Mouse (Mus musculus) retina, embryonic 14.5 days (tissue): ENCODE data around the gene Pfkm.

Source experiments
- DNase-seq: peaks from one replicate; pipeline ENCODE4 v3.0.0-alpha.2; 2015; ENCODE audit warnings: low spot score

Gene Pfkm

DNA sequence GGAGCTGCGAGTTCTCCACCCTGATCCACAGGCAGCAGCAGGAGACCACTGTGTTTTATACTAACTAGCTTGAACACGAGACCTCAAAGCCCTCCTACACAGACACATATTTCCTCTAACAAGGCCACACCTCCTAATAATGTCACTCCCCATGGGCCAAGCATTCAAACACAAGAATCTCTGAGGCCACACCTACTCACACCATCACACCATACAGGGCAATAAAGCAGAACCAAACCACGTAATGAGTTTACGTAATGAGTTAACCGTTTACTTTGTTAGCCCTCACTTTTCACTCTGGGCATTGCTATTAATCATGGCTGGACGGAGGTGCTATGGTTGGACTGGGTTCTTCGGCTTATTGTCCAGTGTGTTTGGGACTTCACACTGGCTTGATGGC, 47.4 kb downstream of the Pfkm start:
- DNase-seq = no peak

DNA sequence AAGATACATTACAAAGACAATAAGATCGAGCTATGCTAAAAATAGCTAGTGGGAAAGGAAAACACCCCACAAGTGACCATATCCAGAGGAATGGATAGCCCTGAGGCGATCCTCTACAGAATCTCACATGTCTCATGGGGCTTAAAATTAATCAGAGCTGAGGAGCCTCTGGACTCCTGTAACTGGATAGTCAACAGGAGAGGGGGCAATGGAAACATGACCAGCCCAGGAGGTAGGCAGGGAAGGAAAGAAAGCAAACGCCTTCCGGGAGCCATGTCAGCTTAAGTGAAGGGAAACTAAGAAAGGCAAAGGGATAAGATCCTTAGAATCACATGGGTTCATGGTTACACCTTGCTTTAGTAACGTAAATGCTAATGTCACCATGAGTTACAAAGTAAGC, 48.4 kb downstream of the Pfkm start:
- no peak for DNase-seq

GRCm38 (mm10) chr15:98142515-98142914, 50.1 kb downstream of the Pfkm start:
- DNase-seq = no peak

GRCm38 (mm10) chr15:98144861-98145507, 52.6 kb downstream of the Pfkm start:
- peak; percentile 32 for DNase-seq

DNA sequence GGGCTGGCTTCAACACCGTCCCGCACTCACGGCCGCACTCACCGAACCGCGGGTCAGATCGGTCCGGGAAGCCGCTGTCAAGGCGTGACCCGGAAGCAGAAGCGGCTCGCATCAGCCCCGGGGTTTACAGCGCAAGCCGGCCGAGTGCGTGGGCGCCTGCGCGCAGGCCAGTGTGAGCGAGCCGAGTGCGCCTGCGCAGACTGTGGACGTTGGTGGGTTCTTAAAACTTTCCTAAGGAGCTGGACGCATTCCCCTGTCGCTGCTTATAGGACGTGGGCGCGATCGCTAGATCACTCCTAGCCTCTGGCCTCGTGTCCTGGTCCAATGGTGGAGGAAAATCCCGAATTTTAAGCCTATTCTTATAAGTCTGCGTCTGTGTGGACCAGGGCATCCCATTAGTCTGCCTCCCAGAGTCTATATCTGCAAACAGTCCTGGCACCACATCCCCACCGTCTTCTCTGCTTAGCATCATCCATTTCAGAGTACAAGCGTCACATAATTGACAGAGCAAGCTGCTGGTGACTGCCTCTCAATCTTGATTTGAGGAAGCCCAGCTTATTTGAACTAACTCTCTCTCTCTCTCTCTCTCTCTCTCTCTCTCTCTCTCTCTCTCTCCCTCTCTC, 53.3 kb downstream of the Pfkm start:
- DNase-seq = peak; percentile 97

DNA sequence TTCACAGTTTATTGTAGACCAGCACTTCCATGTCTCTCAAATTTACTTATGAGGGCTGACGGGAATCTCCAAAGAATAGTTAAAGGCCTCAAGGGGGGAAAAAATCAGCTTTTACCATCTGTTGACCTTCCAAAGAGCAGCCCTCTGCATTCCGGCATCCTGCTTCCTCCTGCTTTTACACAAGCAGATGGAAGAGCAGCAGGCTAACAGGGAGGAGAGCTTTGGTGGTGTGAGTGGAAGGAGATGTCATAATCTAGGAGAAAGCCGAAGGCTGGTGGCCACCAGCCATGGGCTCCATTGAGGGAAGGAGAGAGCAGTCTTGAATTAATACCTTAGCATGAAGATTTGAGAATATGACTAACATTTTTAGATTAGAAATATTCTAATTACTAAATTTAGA, 56.0 kb downstream of the Pfkm start:
- DNase-seq = no peak

GRCm38 (mm10) chr15:98149166-98149602, 56.8 kb downstream of the Pfkm start:
- no peak for DNase-seq

DNA sequence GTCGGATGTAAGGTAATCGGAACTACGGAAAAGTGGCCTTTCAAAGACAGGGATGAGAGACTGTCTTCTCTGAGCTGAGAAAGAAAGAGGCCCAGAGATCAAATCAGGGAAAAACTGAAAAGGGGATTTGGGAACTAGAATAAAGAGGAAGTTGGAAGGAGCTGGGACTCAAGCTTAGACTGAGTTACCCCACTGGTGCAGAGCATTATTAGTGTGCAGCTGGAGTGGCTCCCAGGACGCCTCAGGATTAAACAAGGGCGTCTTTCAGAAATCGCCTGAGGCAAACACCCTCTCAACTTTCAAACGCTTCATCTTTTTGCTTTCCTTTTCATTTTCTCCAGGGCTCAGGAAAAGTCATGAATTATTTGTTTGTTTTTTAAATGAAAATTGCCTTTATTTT, 60.5 kb downstream of the Pfkm start:
- no peak for DNase-seq

DNA sequence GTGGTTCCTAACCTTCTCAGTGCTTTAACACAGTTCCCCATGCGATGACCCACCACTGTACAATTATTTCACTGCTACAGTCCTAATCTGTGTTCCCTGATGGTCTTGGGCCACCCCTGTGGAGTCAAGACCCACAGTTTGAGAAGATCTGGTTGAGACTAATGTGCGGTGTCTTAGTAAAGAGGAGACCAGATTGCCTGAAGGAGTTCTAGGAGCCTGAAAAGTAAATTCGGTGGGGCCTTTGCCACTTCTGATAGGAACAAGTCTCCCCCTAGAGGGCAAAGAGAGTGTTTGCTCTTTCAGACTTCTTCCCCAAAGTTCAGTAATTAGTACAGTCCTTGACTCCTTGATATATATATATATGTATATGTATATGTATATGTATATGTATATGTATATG, 61.2 kb downstream of the Pfkm start:
- peak; percentile 89 for DNase-seq

DNA sequence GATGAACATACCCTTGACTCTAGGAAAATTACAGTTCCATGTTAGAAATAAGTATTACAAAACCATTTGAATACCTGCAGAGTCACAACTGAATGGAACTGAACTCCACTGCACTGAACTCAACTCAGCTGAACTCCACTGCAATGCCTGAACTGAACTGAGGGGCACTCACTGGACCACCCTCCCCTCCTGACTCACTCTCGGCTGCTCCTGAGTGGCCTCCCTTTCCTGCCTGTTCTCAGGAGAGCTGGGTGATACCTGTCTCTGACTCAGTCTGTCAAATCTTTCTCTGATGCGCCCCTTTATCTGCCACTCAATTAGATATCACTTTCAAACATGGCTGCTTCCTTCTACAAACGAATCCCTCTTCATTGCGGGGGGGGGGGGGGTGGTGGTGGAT, 61.8 kb downstream of the Pfkm start:
- DNase-seq = no peak

DNA sequence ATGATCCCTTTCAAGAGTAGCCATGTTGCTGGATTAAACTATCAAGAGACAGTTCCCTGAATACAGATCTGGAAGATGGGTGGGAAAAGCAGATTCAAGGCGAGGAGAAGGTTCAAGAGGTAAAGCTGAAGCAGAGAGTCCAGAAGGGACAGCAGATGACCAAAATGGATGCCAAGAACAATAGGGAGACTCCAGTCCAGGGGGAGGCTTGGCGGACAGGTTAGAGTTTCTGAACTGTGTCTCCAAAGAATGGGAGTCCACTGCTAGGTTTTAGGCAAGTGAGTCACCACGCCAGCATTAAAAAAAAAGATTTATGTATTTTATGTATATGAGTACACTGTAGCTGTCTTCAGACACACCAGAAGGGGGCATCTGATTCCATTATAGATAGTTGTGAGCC, 62.2 kb downstream of the Pfkm start:
- no peak for DNase-seq

GRCm38 (mm10) chr15:98155272-98155671, 62.9 kb downstream of the Pfkm start:
- no peak for DNase-seq

GRCm38 (mm10) chr15:98155944-98156343, 63.6 kb downstream of the Pfkm start:
- DNase-seq = no peak

DNA sequence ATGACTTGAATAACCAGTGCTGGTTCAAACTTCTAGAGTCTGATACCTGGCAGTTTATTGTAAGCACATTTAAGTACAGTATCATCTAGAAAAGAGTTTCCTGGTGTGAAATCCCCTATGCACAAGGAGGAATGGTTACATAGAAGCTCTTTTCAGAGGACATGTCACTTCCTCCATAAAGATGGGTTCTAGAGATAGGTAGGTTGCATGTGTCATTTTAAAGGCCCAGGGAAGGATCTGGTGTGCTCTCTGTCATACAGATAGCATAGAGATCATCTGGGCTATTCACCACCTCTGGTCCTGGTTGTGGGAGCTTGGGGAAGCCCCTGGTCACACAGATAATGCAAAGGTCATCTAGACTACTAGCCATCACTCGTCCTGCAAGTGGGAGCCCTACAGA, 64.9 kb downstream of the Pfkm start:
- no peak for DNase-seq

- DNase-seq = no peak
These were observed 68.8 kb downstream of the Pfkm start for GRCm38 (mm10) chr15:98161026-98161805.

DNA sequence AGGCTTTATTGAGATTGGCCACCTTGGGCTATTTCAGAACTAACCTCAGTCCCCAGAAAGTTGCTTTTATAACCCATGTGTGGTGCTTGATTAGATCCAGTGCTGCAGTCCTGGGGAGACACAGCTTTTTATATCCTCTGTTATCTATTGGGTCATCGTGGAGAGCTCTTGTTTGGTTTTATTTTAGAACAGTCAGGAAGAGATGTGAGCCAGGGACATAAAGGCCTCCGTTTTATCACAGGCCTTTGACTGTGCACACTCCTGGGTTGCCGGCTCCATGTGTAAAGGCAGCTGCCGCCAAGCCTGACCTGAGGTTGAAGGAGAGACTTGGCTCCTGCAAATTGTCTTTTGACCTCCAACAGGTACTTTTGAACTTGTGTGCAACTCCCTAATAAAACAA, 70.2 kb downstream of the Pfkm start:
- no peak for DNase-seq

DNA sequence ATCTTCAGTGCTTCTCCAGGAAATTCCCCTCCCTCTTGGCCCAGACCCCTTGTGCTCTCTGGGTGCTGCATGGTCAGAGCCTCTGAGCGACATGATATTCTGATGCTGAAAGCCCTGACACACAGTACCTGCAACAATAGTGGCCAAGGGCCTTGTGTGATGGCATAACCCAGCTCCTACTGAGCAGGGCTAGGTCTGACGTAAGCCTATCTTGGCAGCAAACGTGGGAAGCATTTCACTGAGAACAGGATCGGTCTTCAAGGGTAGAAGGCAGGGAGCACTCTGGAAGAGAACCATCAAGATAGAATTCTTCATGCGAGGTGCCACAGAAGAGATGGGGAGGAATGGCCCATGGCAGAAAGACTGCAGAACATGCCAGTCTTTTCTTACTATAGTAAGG, 73.1 kb downstream of the Pfkm start, which contains the start of gene Asb8:
Gene Asb8, minus strand, starts transcription at position 101 of the 400 bp plus-strand sequence.
- DNase-seq = no peak

DNA sequence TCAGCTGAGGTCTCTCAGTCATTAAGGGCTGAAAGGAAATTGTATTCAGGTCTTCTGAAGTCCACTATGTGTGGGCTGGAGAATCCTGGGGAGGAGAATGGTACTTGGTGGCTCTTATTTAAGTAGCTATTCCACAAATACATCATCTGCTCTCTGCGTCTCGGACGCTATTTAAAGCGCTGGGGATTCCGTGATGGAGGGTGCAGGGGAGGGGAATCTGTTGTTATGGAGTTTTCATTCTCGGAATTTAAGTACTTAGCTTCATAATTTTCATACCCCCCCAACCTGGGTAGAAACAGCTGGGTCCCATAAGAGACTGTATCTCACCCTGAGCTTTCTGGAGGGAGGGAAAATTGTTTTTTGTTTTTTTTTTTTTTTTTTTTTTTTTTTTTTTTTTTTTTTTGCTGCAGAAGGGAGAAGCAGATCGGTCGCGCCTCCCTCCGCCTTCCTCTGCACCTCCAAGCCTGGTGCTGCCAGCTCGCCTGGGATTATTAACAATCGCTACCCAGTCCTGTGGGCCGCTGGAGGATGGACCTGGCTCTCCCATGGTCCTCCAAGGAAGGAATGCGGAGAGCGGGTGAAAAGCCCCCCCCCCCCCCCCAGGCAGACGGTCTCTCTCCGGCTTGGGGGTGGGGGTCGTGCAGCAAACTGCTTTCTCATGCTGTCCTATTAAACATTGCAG, 74.7 kb downstream of the Pfkm start, which contains the start of gene Ccdc184:
Gene Ccdc184, plus strand, starts transcription at position 196 of the 682 bp plus-strand sequence.
- DNase-seq = no peak

DNA sequence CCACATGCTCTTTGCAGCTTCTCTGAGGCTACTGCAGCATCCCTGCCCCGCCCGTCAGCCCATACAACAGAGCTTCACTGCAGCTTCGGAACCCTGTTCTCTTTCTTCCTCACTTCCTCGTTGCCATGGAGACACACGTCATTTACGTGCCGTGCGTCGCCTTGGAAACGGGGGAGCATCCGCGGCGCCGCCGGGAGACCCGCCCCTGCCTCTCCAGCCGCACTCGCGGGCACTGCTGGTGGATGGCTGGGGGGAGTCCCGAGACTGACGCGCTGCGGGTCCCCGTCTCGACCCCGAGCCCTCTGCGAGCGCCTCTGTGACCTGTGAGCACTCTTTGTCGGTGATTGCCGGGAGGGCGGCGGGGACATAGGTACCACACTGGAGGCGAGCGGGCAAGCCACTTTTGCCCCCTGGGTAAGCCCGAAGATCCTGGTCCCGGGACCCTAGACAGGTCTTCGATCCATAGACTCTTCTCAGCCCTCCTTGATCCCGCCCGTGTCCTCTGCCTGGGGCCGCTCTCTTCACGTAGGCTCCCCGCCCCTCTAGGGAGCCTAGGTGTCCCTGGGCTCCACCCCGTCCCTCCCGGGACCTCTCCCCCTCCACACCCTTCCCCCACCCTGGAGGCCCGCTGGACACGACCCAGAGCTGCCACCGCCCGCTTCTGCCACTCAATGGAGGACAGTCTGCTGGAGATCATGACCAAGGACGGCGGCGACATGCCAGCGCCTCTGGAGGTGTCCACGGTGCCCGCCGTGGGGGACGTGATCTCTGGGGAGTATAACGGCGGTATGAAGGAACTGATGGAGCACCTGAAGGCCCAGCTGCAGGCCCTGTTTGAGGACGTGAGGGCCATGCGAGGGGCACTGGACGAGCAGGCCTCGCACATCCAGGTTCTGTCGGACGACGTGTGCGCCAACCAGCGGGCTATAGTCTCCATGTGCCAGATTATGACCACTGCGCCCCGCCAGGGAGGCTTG, 75.5 kb downstream of the Pfkm start:
- DNase-seq = peak; percentile 88

DNA sequence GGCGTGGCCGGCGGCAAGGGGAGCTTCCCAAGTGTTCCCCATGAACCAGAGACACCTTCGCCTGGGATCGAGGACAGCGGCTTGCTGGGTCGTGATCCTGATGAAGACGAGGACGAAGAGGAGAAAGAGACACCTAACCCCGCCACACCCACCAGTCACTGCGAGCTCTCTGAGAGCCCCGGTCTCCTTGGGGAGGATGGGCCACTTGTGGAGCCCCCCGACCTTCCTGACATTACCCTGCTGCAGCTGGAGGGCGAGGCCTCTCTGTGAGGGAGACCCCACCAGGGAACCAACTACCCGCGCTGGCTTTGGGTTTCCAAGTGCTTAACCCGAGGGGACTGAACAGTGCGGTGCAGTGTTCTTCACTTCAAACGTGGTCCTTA, 76.2 kb downstream of the Pfkm start:
- no peak for DNase-seq

GRCm38 (mm10) chr15:98170365-98170764, 78.0 kb downstream of the Pfkm start:
- peak; percentile 65 for DNase-seq
